Mouse (Mus musculus) spleen, adult 10 weeks (tissue): ENCODE results near the gene Lyst. TPM values are rescaled to one million over a fixed set of nuclear protein-coding genes. Genes with fewer than 3 reads are reported as not detected.

Experiments used
- polyA plus RNA-seq: library from polyadenylated mRNA; stranded (reverse); fragments of 350-450 nt; fragmentation: Illumina TruSeq; extraction: RNeasy Lipid Tissue Mini Kit (QIAGEN cat#74804); gene quantifications from one replicate; pipeline ENCODE4 v1.2.3, GENCODE M21; 2015; ENCODE audit warnings: low replicate concordance; ENCODE audit not compliant: insufficient read depth

Gene Lyst
- polyA plus RNA-seq: 54.9 TPM

GRCm38 (mm10) chr13:13590048-13591011 lies at the start of gene Lyst:
Lyst (plus strand) TSS chr13:13590397.

GRCm38 (mm10) chr13:13783894-13784419 lies 193.8 kb downstream of the Lyst start, which contains the start of gene Gng4:
Gng4 (plus strand) TSS chr13:13784059.

Other genes with a start within 250 kb of the Lyst start
- gene Gpr137b, start 196.4 kb upstream of the Lyst start, polyA plus RNA-seq: 54.0 TPM
- gene Nid1, start 152.8 kb upstream of the Lyst start, polyA plus RNA-seq: 45.9 TPM
- 0.17 TPM for gene Gng4, start 193.7 kb downstream of the Lyst start, polyA plus RNA-seq